Mouse (Mus musculus) lung, embryonic 16.5 days (tissue): Measurements from ENCODE around the gene Zfy1. TPM values are rescaled to one million over a fixed set of nuclear protein-coding genes. Genes with fewer than 3 reads are reported as not detected.
"Not testable (repeated sequence)": the region's sequence is repeated elsewhere in the genome, so short reads cannot be mapped to it uniquely, and the experiment has no call there.

Experiments
- ATAC-seq: fragments of 200-750 bp; cut with Nextera tagmentation; 2 replicates; pipeline ENCODE4 v1.8.0; 2017; ENCODE audit warnings: low read depth, mild to moderate bottlenecking, moderate library complexity
- H3K27ac ChIP-seq: fragments of 300-500 bp; sonication (generic); 2 replicates; pipeline ENCODE4 v1.5.1; 2014; ENCODE audit warnings: mild to moderate bottlenecking, control low read depth, low read length
- H3K27me3 ChIP-seq: fragments of 300-500 bp; sonication (generic); 2 replicates; pipeline ENCODE4 v1.6.1; 2014; ENCODE audit warnings: low read depth, low read length, mixed read lengths; ENCODE audit not compliant: control insufficient read depth, insufficient read depth
- H3K36me3 ChIP-seq: fragments of 300-500 bp; sonication (generic); 2 replicates; pipeline ENCODE4 v1.6.1; 2014; ENCODE audit warnings: low read length; ENCODE audit not compliant: control insufficient read depth, insufficient read depth
- H3K4me1 ChIP-seq: fragments of 300-500 bp; sonication (generic); replicated peaks from 2 replicates; pipeline ENCODE4 v1.6.1; 2014; ENCODE audit warnings: low read length, mixed read lengths; ENCODE audit not compliant: control insufficient read depth, insufficient read depth
- H3K4me2 ChIP-seq: fragments of 300-500 bp; sonication (generic); 2 replicates; pipeline ENCODE4 v1.6.1; 2014; ENCODE audit warnings: low read depth, low read length, control low read depth
- H3K4me3 ChIP-seq: fragments of 300-500 bp; sonication (generic); 2 replicates; pipeline ENCODE4 v1.5.1; 2014; ENCODE audit warnings: mild to moderate bottlenecking, low read length, control low read depth
- H3K9ac ChIP-seq: fragments of 300-500 bp; sonication (generic); 2 replicates; pipeline ENCODE4 v1.6.1; 2014; ENCODE audit warnings: low read length, control low read depth
- H3K9me3 ChIP-seq: fragments of 300-500 bp; sonication (generic); 2 replicates; pipeline ENCODE4 v1.6.1; 2016; ENCODE audit warnings: low read length; ENCODE audit not compliant: control insufficient read depth
- WGBS: fragments of 180-500 bp; shearing (Covaris S2); extraction: QIAGEN DNeasy Blood & Tissue Kit; methylation state at CpG from one replicate; pipeline ENCODE4 v1.1.7; 2014; 5-methylcytosine and 5-hydroxymethylcytosine counted together
- polyA plus RNA-seq: library from polyadenylated mRNA; unstranded; fragments of >200 nt; fragmentation: Nextera tagmentation; extraction: Ambion mirVana; gene quantifications from 2 replicates; pipeline ENCODE4 v1.2.1, GENCODE M21; 2015

Gene Zfy1
- not detected in 2 replicates for polyA plus RNA-seq

- not testable (repeated sequence) for H3K4me3 ChIP-seq, H3K36me3 ChIP-seq, H3K9me3 ChIP-seq, H3K27me3 ChIP-seq, H3K9ac ChIP-seq, H3K27ac ChIP-seq, ATAC-seq, H3K4me2 ChIP-seq, H3K4me1 ChIP-seq
- 80% methylated on average over 5 of the region's 11 CpGs for WGBS
Measured at GRCm38 (mm10) chrY:797309-797708, at the start of gene Zfy1. Zfy1 (minus strand) TSS chrY:797409.

DNA sequence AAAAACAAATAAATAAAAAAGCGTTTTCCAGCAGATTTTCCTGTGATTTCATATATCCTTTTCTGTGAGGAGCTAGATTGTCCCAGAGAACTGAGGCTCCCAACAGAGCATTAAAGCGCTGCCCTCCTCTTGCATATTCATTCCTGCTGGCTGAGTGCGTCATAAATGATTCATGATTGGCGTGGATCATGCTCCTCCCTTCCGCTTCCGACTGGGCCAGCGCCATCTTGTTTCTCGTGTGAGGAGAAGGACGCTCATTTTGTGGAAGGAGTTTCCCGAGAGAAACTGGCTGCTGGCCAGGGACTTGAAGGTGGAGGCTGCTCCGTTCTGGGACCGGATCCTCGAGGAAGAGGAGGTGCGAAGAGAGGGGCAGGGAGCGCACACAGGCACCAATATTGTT is 21.2 kb upstream of the Zfy1 start, which contains the start of gene Uba1y:
Uba1y (plus strand) TSS at position 254 of the 400 bp plus-strand sequence.
- Histone ChIP-seq H3K4me2 (no peak within 1 kb of the TSS), H3K27ac (no peak within 1 kb of the TSS), H3K4me3 (no peak within 1 kb of the TSS), H3K27me3 (no peaks in the 10 kb centered on the region), H3K9ac (no peak within 1 kb of the TSS), H3K9me3 (no peaks in the 10 kb centered on the region), H3K36me3 (no peaks in the 10 kb centered on the region), H3K4me1 (no peaks in the 10 kb centered on the region)
- 88% methylated on average over 12 of the region's 15 CpGs for WGBS
- ATAC-seq, result no peak

DNA sequence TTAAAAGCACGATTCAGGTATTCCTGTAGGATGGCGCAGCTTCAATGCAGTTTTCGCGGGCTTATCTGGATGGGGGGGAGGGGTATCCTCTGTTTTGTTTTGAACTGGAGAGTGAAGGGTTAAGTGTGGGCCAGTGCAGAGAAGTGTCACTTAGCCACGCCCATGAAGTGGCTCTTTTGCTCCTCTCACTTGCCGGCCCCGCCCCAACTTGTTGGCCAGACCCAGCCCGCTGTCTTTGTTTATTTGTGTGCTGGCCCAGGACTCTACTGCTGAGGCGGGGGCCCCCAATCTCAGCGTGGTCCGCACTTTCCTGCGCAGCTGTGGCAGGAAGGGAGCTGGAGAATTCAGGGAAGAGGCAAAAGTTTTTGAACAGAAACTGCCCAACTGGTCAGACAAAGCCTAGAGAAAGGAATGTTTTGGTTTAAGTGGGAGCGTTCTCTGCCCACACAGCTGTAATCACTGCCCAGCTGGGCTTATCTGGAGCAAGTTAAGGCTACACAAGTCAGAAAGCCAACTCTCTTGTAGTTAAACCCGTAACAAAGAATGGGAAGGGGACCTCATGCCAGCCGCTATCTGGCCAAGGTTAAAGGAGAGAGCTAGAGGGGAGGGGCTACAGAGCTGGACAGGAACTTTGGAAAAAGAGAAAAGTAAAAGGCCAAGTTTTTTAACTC is 11.9 kb upstream of the Zfy1 start:
- no peaks in the 10 kb centered on the region for H3K27me3 ChIP-seq
- WGBS, result 0% methylated on average over 7 of the region's 15 CpGs
- H3K9ac ChIP-seq, result no peak overlapping the region
- no peaks in the 10 kb centered on the region for H3K9me3 ChIP-seq
- H3K4me2 ChIP-seq, result peak overlapping the region; percentile 32
- peak overlapping the region; percentile 26 for H3K4me3 ChIP-seq
- no peaks in the 10 kb centered on the region for H3K4me1 ChIP-seq
- peak overlapping the region; percentile 39; the same call in 1 of the 2 replicates for H3K27ac ChIP-seq
- peak; percentile 94 for ATAC-seq
- no peaks in the 10 kb centered on the region for H3K36me3 ChIP-seq

Other genes starting within 250 kb of the Zfy1 start
- not detected in 2 replicates for gene Uba1y, start 21.2 kb upstream of the Zfy1 start, polyA plus RNA-seq
- gene Kdm5d, start 100.4 kb upstream of the Zfy1 start, polyA plus RNA-seq, result 4.0 and 11.7 TPM in 2 replicates
- 20.8 and 38.6 TPM in 2 replicates for gene Eif2s3y, start 213.1 kb upstream of the Zfy1 start, polyA plus RNA-seq